Mouse (Mus musculus) adrenal gland, postnatal 0 days (tissue): ENCODE measurements around the gene Themis. TPM values are rescaled to one million over a fixed set of nuclear protein-coding genes. Genes with fewer than 3 reads are reported as not detected.

ENCODE experiments used
- polyA plus RNA-seq: library from polyadenylated mRNA; unstranded; fragments of >200 nt; fragmentation: Nextera tagmentation; extraction: Ambion mirVana; gene quantifications from 2 replicates; pipeline ENCODE4 v1.2.1, GENCODE M21; 2015

Gene Themis
- polyA plus RNA-seq, result 0.03 TPM in 1 of 2 replicates, not detected in the other

GRCm38 (mm10) chr10:28668261-28668660 is at the start of gene Themis:
Gene Themis, plus strand, starts transcription at chr10:28668360.

